Mouse (Mus musculus) megakaryocyte, embryonic 14.5 days (primary cell): ENCODE data around the gene Clgn.

ENCODE experiments used
- FLI1 ChIP-seq: IDR thresholded peaks from 2 replicates; pipeline ENCODE4 v1.6.1; 2012; ENCODE audit warnings: low read length, inconsistent platforms, mixed read lengths
- GATA1 ChIP-seq: IDR thresholded peaks from 3 replicates; pipeline ENCODE4 v1.6.1; 2012; ENCODE audit warnings: mixed read lengths, low read length, inconsistent platforms, borderline replicate concordance

DNA sequence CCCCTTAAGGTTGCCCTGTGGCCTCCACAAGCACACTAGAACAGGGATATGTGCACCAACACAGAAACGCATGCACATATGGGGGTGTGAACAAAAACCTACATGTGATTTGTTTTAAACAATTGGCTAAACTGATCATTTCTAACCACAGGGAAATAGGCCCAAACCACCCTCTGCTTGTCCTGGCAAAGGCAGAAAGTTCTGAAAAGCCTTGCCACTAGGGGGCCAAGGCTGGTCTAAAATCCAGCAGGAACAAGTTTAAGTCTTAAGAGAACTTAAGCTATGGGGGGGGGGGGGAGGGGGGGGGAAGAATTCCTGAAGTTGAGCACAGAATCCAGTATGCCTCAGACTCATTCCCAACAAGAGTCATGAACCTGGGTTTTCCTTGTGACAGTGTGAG lies 60.3 kb downstream of the Clgn start:
- TF ChIP-seq GATA1 (no peak), FLI1 (no peak)
